Mouse (Mus musculus): ENCODE data around the gene Ivl.

Gene Ivl

DNA sequence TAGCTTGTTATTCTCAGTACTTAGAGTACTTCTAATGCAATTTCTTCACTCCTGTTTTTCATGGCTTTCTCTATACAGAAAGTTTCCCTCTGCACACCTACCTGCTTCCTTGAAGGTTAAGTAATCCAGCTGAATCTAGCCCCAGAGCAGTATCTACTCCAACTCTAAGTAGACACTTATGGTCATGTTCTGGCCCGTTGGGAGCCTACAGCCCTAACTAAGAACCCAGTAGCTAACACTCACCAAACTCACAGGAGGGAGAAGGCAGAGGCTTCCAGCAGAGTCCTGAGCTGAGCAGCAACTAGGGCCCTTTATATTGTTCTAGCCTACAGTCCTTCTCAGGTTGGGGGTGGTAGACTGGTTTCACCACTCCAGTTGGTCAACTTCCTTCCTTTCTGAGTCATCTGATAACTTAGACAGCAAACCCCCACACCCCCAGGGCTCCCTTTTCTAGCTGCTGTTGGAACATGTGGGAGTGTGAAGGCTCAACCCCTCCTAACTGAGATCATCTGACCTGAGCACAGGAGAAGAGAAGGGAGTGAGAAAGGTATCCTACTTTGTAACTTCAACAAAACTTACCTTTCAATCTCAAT is at the start of gene Ivl:
Gene Ivl (minus strand): TSS at position 287 of the 593 bp plus-strand sequence.
- DNase-seq (ENCODE audit: low spot score), result no peak

DNA sequence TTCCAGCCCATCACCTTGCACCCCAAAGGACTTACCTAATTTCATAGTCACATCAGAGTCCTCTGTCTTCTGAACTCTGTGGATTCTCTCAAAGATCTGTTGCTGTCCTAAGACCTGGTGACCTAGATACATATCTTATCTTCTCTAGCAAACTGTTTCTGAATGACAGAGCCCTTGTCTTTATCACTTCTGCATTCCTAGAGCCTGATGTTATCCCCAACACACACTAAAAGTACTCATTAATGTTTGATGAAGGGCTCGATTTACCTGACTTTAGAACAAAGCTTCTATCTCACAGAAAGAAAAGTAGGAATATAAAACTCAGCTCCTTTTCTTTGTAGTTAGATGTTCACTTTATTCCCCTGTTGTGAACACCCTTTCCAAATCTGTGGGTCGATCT is 48.0 kb upstream of the Ivl start, which contains the start of gene Lce6a:
Gene Lce6a (minus strand): TSS at position 101 of the 400 bp plus-strand sequence.
- no peak for DNase-seq (ENCODE audit: low spot score)

DNA sequence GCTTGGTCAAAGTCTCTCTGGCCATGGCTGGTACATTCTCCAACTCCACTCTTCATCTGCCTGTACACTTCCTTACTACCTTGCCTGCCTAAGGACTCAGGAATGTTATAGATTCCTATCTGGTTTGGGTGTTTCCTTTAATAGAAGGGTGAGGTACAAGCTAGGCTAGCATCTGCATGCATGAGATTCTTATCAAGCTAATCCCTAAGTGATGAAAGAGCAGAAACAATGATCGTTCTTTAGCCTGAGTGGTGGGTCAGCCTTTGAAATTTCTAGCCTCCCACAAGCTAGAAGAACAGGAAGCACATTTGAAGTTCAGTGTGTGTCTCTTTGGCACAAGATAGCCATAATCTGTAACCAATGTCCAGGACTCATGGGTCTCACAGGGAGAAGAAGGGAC is 36.3 kb upstream of the Ivl start:
- DNase-seq (ENCODE audit: low spot score), result no peak

DNA sequence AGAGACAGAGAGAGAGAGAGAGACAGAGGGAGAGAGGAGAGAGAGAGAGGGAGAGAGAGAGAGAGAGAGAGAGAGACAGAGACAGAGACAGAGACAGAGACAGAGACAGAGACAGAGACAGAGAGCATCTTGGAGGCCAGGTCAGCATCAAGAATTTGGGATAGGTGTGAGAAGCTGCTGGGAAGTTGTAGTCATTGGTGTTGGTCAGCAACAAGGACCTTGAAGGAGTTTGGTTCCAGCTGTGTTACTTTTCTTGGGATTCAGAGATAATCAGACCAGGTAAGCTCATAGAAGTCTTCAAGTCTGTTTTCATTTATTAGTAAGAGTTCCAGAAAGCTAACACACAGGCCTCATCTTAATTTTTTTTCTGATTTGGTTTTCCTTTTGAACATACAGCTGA is 33.9 kb upstream of the Ivl start, which contains the start of gene 2210017I01Rik:
Gene 2210017I01Rik (minus strand): TSS at position 101 of the 400 bp plus-strand sequence.
- DNase-seq (ENCODE audit: low spot score), result no peak

DNA sequence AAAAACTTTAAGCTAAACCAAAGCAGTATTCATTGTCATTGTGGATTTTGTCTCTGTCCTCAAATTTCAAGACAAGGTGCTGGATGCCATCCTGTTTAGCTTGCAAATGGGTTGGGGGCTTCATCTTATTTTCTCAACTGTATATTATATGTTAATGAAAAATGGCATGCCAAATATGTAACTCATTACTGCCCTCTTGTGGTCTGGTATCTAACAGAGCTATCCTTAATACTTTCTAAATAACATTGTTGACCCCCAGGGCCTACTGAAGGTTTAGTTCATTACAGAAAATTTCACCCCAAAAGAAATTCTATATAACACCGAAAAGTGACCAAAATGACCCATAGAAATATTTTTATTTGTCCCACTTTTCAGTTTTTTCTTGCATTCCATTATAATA is 28.6 kb upstream of the Ivl start:
- no peak for DNase-seq (ENCODE audit: low spot score)

DNA sequence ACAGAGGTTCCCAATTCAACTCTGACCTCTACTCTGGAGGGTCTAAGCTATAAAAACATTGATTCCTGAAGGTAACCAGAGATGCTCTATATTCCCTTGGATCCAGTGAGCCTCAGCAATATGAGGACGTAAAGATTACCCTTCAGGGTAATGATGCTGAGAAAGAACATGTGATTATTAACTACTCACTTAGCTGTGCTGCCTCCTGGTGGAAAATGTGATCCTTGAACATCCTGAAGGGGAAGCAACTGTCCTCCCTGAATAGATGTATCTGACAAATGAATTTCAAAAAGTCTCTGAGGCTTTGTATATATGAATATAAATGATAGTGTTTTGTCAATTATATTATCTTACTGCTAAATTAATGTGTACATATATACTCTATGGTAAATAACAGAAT is 26.9 kb upstream of the Ivl start:
- no peak for DNase-seq (ENCODE audit: low spot score)

DNA sequence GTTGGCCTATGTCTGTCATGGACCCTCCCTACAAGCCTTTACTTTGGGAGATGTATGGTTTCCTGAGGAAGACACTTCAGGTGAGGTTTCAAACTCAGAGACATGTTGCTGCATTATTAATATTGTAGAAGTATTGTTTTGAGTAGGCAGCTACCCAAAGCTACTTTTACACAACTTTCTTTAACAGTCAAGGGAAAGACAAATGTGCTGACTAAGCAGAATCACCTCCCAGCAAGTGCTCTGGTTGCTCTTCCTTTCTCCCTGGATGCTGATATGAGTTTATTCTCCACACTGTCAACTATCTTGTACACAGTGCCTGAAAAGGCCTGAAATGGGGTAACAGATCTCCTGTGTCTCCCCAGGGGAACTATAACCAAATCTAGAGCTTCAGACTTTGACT is 26.4 kb upstream of the Ivl start:
- DNase-seq (ENCODE audit: low spot score), result no peak

DNA sequence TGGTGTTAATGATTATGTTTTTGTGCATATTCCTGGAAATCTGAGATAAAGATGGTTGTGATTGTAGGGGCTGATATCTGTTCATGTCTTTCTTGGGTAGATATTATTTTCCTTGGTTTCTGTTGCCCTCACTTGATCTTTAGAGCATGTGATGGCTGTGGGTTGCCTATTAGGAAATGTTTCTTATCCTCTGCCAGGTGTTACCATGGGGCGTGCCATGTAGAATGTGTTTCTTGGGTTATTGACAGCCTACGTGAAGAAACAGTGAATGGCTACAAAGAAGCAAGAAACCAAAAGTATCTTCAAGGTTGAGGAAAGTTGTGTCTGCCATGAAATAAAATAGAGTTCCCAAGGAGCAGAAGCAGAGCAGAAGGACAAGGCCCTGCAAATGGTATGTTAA is 24.9 kb upstream of the Ivl start:
- no peak for DNase-seq (ENCODE audit: low spot score)

DNA sequence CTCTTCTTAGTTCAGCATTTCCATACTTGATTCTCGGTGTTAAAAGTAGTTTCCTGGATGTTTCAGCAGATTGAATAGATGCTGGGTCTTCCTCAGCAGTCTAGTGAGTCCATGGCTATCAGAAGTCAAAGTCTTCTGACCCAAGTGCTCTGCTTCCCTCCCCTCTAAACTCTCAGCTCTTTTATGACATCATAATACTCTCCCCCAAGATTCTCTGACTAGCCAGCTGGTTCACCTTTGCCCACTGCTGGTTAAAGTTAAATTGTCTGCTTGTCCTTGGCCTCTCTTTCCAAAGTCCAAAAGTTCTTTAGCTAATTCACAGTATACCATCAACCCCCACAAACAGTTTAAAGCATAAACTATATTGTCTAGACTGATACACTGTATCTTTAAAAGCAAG is 15.3 kb upstream of the Ivl start, which contains the start of gene Smcp:
Gene Smcp (minus strand): TSS at position 140 of the 400 bp plus-strand sequence.
- no peak for DNase-seq (ENCODE audit: low spot score)

DNA sequence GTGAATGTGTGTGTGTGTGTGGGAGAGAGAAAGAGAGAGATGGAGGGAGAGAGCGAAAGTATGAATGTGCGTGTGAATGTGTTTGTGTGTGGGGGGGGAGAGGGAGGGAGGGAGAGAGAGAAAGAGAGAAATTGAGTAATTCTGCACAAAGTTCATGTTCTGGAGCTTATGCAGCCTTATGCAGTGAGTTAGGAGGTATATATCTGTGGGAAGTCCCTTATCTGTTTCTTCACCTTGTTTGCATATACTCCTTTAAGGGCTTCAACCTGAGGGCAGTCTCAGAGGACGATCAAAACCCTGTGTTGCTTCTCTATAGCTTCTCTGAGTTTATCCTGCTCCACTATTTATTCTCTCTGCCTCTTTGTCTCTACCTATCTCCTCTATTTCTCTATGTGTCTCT is 13.7 kb upstream of the Ivl start:
- no peak for DNase-seq (ENCODE audit: low spot score)

DNA sequence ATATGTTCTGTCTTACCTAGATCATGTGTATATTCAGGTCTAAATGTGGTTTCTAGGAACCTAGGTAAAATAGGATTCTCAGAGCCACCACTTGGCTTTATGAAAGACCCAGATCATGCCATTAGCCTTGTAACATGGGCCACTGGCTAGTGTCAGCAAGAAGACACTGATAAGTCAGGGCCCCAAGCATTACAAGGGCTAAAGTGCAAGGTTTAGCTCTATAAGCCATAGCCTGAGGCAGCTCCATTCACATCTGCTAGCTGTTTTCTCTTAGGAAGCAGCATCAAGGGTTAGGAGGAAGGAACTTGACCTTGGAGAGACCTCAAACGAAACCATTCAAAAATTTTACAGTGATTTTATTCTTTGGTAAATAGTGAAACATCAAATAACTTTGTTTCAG is 11.5 kb upstream of the Ivl start:
- no peak for DNase-seq (ENCODE audit: low spot score)

DNA sequence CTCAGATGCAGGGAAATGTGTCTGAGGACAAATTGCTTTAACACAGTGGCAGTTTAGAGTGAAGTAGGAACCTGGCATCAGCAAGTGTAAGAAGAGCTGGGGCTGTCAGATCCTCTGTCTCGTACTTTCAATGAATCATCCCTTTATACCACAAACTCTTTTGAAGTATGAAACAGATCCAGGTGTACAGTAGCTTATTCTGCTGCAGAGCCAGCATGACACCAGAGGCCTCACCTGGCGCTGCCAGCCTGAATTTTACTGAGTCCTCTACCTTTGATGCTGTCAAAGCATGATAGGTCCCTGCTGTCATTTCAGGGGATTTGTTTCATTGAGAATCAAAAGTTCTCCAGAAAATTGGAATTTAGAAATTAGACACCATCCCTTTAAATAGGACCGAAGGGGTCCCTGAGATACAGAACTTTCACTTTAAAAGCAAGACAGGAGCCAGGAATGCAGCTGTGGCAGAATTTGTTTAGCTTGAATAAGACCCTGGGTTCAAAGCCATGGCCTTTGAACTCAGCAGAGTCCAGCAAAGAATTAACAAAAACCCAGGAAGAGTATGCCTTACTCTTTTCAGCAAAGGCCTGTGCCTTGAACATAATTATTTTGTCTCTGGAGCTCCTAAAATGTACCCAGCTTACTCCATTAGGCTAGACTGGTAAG is 9.8 kb upstream of the Ivl start:
- DNase-seq (ENCODE audit: low spot score), result no peak

DNA sequence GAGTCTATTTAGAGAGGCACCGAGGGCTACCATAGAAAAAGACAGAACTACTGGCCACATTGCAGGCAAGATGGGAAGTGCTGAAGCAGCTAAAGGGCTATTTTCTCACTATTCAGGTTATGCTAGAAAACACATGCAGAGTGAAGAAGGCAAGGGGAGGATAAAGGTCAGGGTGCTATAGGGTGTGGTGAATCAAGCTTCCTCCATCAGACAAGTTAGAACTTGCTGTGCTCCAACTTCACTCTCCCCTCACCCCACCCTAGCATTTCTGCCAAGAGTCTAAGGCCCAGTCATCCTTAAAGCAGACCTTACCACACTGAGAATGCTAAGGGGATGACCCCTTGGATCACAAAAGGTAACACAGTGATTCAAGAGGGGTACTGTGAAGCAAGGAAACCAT is 6.0 kb upstream of the Ivl start:
- DNase-seq (ENCODE audit: low spot score), result no peak

DNA sequence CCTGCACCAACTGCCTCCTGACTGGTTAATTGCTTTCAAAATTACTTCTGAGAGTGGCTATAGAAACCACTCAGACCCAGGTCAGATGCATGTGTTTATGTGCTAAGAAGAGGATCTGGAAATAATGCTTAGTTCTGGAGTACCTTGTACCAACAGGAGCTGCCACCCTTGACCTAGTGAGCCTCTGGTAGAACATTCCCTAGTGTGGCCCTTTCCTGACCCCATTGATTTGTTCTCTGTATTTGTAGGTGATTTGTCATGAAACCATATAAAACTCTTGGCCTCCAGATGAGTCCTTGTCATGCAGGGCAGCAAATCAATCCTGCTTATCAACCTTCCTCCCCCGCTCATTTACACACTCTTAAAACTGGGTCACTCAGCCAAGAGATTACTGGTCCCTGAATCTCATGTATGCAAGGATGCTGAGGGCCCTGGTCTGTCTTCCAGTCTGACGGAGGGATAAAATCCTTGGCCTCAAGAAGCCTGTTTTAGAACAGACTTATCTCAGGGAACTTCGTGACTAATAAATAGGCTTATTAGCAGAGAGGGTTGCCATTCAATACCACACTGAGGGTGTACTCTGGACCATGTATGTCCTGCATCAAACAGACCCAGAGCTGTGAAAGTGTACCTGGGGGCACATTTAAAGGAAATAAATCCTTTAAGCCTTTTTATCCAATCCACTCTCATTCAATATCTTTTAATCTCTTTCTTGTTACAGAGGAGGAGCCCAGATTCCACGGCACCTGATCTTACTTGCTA is 5.3 kb upstream of the Ivl start:
- no peak for DNase-seq (ENCODE audit: low spot score)

DNA sequence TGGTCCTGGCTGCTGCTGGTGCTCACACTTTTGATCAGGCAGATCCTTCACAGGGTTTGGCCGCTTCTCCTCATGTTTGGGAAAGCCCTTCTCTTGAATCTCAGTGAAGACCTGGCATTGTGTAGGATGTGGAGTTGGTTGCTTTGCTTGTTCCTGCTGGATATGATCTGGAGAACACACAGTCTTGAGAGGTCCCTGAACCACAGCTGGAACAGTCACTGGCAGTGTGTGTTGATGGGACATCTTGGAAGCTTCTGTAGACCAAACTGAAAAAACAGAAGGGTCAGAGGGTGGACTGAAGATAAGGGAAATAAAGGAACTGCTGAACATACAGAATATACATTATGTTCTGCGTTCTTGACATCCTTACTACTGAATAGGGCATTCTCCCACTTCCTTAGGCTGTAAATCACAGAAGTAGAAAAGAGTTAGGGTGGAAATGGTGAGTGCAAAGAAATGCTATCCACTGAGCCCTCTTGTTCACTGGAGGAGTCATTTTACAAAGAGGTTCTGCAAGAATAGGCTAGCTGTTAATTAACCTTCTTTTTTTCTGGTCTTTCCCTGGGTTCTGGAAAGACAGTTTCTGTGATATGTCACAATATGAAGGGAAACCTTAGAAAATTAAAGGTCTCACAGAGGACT is 900 bp downstream of the Ivl start:
- no peak for DNase-seq (ENCODE audit: low spot score)

DNA sequence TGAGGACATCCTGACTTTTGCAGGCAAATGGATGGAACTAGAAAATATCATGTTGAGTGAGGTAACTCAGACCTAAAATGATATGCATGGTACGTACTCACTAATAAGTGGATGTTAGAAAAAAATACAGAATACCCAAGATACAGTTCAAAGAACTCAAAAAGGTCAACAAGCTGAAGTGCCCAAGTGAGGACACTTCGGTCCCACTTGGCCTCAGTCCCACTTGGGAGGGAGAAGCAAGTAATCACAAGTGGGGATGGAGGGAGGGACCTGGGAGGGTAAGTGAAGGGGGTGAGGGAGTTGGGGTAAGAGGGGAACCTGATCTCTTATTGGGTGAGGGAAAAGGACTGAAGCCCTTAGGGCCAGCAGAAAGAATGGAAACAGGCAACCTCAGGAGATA is 4.8 kb downstream of the Ivl start:
- no peak for DNase-seq (ENCODE audit: low spot score)

DNA sequence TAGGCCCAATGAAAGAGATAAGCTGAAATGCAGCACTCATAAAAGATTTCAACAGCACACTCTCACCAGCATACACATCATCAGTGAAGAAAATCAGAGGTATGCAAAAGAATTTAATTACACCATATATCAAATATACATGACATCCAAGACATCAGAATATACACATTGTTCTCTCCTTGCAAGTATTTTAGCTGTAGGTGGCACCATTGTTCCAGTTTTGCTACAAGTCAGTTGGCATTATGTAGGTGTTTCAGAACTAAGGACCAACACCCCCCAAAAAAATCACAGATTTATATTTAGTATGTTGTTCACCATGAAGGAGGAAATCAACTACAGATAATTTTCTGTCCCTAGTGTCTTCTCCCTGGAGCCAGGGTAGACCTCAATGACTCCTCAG is 8.1 kb downstream of the Ivl start:
- DNase-seq (ENCODE audit: low spot score), result no peak

DNA sequence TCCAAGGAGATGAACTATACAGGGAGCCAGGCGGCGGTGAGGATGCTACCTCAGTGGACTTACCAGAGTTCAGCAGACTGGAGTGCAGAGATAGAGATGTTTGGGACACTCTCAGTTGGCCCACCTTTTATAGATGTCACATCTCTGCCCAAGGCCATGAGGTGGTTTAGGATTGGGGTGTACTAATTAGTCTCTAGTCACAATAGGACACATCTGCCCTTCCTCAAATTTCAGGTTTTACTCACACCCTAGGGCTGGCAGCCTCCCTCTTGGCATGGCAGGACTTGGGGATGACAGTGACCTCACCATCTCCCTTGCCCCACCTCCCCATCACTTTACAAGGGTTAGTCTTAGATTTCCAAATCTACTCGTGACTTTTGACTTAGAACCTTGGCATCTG is 39.1 kb downstream of the Ivl start, which contains the start of gene 2310046K23Rik:
Gene 2310046K23Rik (minus strand): TSS at position 101 of the 400 bp plus-strand sequence.
- no peak for DNase-seq (ENCODE audit: low spot score)
